Mouse (Mus musculus) ZHBTc4 (cell line): ENCODE results near the gene Clrn2.

Experiments used
- DNase-seq: peaks from one replicate; pipeline ENCODE4 v3.0.0-alpha.2; 2011; ENCODE audit warnings: low read depth, low spot score

Gene Clrn2

GRCm38 (mm10) chr5:45510071-45510470, 56.5 kb downstream of the Clrn2 start:
- no peak for DNase-seq

GRCm38 (mm10) chr5:45512908-45513307, 59.4 kb downstream of the Clrn2 start:
- DNase-seq, result no peak

GRCm38 (mm10) chr5:45513511-45513910, 60.0 kb downstream of the Clrn2 start:
- no peak for DNase-seq
